Mouse (Mus musculus): ENCODE results near the gene Washc3. TPM values are rescaled to one million over a fixed set of nuclear protein-coding genes. Genes with fewer than 3 reads are reported as not detected.

Gene Washc3
- 13.7 and 14.9 TPM in 2 replicates for polyA plus RNA-seq (2012; rRNA removed)

GRCm38 (mm10) chr10:88200951-88201638, at the start of gene Washc3:
Washc3 (plus strand) TSS chr10:88201093.

Other genes with a start within 250 kb of the Washc3 start
- 0.03 and 0.07 TPM in 2 replicates for gene Pmch, start 110.0 kb upstream of the Washc3 start, polyA plus RNA-seq (2012; rRNA removed)
- 8.6 and 9.9 TPM in 2 replicates for gene Parpbp, start 54.2 kb upstream of the Washc3 start, polyA plus RNA-seq (2012; rRNA removed)
- gene Nup37, start 54.1 kb upstream of the Washc3 start, polyA plus RNA-seq (2012; rRNA removed) = 21.5 and 25.7 TPM in 2 replicates
- 0.85 and 1.4 TPM in 2 replicates for gene Dram1, start 178.0 kb downstream of the Washc3 start, polyA plus RNA-seq (2012; rRNA removed)
- 4.7 and 5.2 TPM in 2 replicates for gene Gnptab, start 178.0 kb downstream of the Washc3 start, polyA plus RNA-seq (2012; rRNA removed)